Mouse (Mus musculus) midbrain, embryonic 16.5 days (tissue): Measurements from ENCODE around the gene Myom1. TPM values are rescaled to one million over a fixed set of nuclear protein-coding genes. Genes with fewer than 3 reads are reported as not detected.
A peak's percentile ranks its signal among the peaks of the same experiment; 100 is the strongest.
"Not testable (repeated sequence)": the region's sequence is repeated elsewhere in the genome, so short reads cannot be mapped to it uniquely, and the experiment has no call there.

Experiments used
- ATAC-seq: fragments of 200-750 bp; cut with Nextera tagmentation; 2 replicates; pipeline ENCODE4 v1.8.0; 2017; ENCODE audit warnings: moderate TSS enrichment
- H3K27ac ChIP-seq: fragments of 300-500 bp; sonication (generic); 2 replicates; pipeline ENCODE4 v1.5.1; 2014; ENCODE audit warnings: mild to moderate bottlenecking, low read length, mixed read lengths
- H3K27me3 ChIP-seq: fragments of 300-500 bp; sonication (generic); 2 replicates; pipeline ENCODE4 v1.6.1; 2014; ENCODE audit warnings: low read depth, low read length, mixed read lengths; ENCODE audit not compliant: control insufficient read depth, insufficient read depth
- H3K36me3 ChIP-seq: fragments of 300-500 bp; sonication (generic); 2 replicates; pipeline ENCODE4 v1.6.1; 2014; ENCODE audit warnings: mild to moderate bottlenecking, low read length, moderate library complexity, mixed read lengths; ENCODE audit not compliant: control insufficient read depth, insufficient read depth
- H3K4me1 ChIP-seq: fragments of 300-500 bp; sonication (generic); 2 replicates; pipeline ENCODE4 v1.6.1; 2014; ENCODE audit warnings: mild to moderate bottlenecking, low read length, mixed read lengths; ENCODE audit not compliant: control insufficient read depth, insufficient read depth
- H3K4me2 ChIP-seq: fragments of 300-500 bp; sonication (generic); 2 replicates; pipeline ENCODE4 v1.6.1; 2014; ENCODE audit warnings: mild to moderate bottlenecking, low read length, mixed read lengths
- H3K4me3 ChIP-seq: fragments of 300-500 bp; sonication (generic); 2 replicates; pipeline ENCODE4 v1.5.1; 2014; ENCODE audit warnings: low read depth, mild to moderate bottlenecking, low read length, moderate library complexity, mixed read lengths
- H3K9ac ChIP-seq: fragments of 300-500 bp; sonication (generic); 2 replicates; pipeline ENCODE4 v1.6.1; 2014; ENCODE audit warnings: low read depth, low read length, mixed read lengths
- H3K9me3 ChIP-seq: fragments of 300-500 bp; sonication (generic); replicated peaks from 2 replicates; pipeline ENCODE4 v1.6.1; 2014; ENCODE audit warnings: mild to moderate bottlenecking, low read length, mixed read lengths; ENCODE audit not compliant: control insufficient read depth, poor library complexity, severe bottlenecking
- WGBS: fragments of 180-500 bp; shearing (Covaris S2); extraction: QIAGEN DNeasy Blood & Tissue Kit; methylation state at CpG from one replicate; pipeline ENCODE4 v1.1.7; 2014; 5-methylcytosine and 5-hydroxymethylcytosine counted together
- polyA plus RNA-seq: library from polyadenylated mRNA; unstranded; fragments of >200 nt; fragmentation: Nextera tagmentation; extraction: Ambion mirVana; gene quantifications from 2 replicates; pipeline ENCODE4 v1.2.1, GENCODE M21; 2015

The Myom1 gene
- polyA plus RNA-seq, 1 experiment from 2014 or later: 1.4 TPM

DNA sequence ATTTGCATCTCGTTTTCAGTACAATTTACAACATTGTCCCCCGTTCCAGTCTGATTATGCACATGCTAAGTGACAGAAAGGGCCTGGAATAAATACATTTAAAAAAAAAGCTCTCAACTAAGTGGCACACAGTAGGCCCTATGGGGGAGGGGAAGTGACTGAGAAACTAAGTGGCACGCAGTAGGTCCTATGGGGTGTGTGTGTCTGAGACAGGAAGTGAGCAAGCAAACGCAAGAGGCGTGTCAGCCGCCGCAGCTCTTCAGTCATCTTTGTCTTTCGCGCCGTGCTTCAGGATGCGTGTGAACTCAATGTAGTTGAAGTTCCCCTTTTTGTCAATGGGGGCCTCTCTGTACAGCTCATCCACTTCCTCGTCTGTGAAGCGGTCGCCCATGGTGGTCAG is 28.4 kb upstream of the Myom1 start:
- H3K4me3 ChIP-seq, H3K9ac ChIP-seq, H3K4me1 ChIP-seq, ATAC-seq, H3K9me3 ChIP-seq, H3K27ac ChIP-seq, H3K27me3 ChIP-seq, H3K4me2 ChIP-seq: not testable (repeated sequence)
- peaks cover 24% of the 10 kb centered on the region for H3K36me3 ChIP-seq
- WGBS: 94% methylated on average over 14 of the region's 14 CpGs

DNA sequence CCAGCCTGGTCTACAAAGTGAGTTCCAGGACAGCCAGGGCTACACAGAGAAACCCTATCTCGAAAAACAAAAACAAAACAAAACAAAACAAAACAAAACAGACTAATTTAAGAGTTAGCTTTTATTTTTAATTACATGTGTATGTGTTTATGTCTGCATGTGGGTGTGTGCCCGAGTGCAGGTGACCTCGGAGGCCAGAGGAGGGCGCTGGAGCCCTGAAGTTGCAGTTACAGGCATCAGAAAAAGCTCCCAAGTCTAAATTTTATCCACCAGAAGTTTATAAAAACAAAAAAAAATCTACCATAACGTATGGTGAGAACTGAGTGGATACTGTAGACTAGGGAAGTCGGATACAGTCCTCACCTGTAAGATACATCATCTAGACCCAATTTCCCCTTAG is 24.6 kb upstream of the Myom1 start:
- Histone ChIP-seq H3K4me1 (no peaks in the 10 kb centered on the region), H3K27ac (no peak overlapping the region), H3K4me3 (no peak overlapping the region), H3K9me3 (no peaks in the 10 kb centered on the region), H3K9ac (no peak overlapping the region), H3K36me3 (peaks cover 29% of the 10 kb centered on the region), H3K27me3 (no peaks in the 10 kb centered on the region), H3K4me2 (no peak overlapping the region)
- ATAC-seq: no peak
- WGBS: 94% methylated on average over 6 of the region's 6 CpGs

DNA sequence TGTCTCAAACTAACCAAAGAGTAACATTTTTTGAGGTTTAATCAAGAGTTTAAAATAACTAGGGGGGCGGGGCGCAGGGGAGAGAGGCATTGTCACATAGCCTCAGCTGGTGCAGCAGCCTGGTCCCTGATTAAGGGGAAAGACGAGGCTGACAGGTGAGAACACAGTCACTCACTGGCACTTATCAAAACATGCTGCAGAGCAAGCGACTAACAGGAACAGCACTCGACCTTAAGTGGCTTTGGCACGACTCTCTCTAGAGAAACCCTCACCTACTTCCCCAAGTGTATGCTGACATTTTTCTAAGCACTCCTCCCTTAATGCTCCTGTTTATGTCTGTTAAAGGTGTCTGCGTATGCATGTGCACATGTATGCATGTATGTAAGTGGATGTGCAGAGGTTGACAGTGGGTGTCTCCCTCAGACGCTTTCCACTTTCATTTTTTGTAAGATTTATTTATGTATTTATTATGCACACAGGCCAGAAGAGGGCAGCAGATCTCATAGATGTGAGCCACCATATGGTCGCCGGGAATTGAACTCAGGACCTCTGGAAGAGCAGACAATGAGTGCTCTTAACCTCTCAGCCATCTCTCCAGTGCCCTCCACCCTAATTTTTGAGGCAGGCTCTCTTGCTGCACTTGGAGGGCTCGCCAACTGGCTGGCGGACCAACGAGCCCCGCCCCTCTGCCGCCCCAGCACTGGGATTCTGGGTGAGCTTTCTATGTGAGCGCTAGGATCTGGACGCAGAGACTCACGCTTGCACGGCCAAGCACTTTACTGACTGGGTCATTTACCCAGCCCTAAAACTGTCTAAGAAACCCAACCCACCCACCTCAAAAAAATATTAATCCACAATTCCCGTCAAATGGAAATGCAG is 22.8 kb upstream of the Myom1 start:
- no peak overlapping the region for H3K9ac ChIP-seq
- H3K4me2 ChIP-seq: no peak overlapping the region
- WGBS: 89% methylated on average over 20 of the region's 20 CpGs
- ATAC-seq: no peak
- H3K4me1 ChIP-seq: no peaks in the 10 kb centered on the region
- H3K36me3 ChIP-seq: peaks cover 24% of the 10 kb centered on the region
- no peaks in the 10 kb centered on the region for H3K27me3 ChIP-seq
- no peak overlapping the region for H3K4me3 ChIP-seq
- no peak overlapping the region for H3K27ac ChIP-seq
- no peaks in the 10 kb centered on the region for H3K9me3 ChIP-seq

DNA sequence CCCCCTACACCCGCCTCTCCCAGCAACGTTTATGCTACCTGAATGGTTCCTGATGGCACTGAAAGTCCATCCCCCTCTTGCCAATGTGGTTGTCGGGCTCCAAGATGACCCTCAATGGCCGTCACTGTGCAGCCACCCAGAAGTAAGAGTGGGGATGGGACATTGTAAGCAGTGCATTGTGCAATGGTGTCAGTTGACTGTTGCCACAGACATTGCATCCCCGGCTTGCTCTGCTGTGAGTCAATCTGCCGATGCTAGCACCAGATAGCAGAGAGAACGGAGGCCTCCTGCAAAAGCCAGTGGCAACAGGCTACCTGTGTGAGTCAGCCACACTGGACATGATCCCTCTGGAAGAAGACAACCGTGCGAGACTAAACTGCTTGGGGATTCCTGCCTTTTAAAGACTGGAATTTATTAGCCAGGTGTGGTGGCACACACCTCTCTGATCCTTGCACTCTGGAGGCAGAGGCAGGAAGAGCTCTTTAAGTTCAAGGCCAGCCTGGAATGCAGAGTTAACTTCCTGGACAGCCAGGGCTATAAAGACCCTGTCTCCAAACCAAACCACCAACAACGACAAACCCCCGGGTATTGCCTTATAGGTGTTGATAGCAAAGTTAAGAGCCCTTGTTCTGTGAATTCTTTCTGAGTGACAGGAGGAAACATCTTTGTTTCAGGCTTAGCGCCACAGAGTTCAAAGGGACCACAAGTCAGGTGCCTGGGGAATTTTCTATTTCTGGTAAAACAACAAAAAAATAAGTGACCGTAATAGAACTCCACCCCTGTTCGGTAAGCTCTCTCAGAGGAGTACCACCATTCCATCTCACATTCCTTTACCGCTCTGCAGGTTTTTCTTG is 16.7 kb upstream of the Myom1 start:
- Histone ChIP-seq H3K4me1 (peaks cover 17% of the 10 kb centered on the region), H3K4me3 (no peak overlapping the region), H3K9me3 (no peaks in the 10 kb centered on the region), H3K27ac (no peak overlapping the region), H3K27me3 (no peaks in the 10 kb centered on the region), H3K36me3 (peaks cover 10% of the 10 kb centered on the region), H3K4me2 (no peak overlapping the region), H3K9ac (no peak overlapping the region)
- no peak for ATAC-seq
- 92% methylated on average over 15 of the region's 15 CpGs for WGBS

DNA sequence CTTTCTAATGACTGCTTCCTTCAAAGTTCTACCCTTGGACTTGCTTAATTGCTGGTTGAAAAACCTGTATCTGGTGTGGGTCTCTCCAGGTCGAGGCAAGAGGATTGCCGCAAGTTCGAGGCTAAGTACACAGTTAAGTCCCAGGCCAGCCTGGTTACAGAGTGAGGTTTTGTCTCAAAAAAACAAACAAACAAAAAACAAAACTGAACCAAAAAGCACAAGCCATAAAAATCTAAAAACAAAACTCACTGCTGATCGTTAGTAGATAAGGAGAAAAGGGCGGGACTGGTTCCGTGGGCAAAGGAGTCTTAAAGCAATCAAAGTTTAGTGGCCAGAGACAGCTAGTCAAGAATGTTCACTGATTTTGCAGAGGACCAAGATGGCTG is 16.1 kb upstream of the Myom1 start:
- ATAC-seq: no peak
- Histone ChIP-seq H3K27me3 (no peaks in the 10 kb centered on the region), H3K4me3 (no peak overlapping the region), H3K4me2 (no peak overlapping the region), H3K4me1 (peaks cover 22% of the 10 kb centered on the region), H3K9ac (no peak overlapping the region), H3K9me3 (no peaks in the 10 kb centered on the region), H3K27ac (no peak overlapping the region), H3K36me3 (peaks cover 10% of the 10 kb centered on the region)
- WGBS: 93% methylated on average over 6 of the region's 6 CpGs

DNA sequence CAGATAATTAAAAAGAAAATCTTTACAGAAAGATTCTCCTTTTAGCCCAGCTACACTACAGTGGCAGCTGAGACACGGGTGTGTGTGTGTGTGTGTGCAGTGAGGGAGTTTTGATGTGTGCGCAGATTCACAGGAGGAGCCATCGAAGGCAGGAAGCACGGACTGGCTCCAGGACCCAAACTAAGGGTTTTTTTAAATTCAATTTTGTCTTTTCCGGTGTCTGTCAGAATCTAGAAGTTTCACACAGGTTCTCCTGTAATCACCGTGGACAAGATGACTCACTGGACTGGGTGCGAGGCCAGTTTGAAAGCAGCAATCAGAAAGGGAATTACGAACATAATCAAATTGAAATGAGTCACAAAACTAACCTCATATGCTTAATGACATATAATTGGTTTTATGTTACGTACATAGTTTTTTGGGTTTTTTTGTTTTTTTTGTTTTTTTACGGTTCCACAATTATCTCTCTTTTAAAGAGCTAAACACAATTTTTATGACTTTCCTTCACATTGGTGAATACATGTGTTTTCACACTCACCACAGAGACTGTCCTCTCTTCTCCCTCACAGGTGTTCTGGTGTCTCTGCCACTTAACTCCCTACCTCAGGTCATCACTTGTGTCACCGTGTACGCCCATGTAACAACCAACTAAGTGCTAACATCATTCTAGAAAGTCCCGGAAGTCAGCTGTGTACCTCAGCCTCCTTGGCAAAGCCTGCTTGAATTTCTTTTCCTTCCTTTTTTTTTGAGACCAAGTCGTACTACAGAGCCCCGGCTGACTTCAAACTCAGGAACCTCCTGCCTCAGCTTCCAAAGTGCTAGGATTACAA is 15.4 kb upstream of the Myom1 start:
- no peak overlapping the region for H3K9ac ChIP-seq
- 91% methylated on average over 15 of the region's 15 CpGs for WGBS
- H3K9me3 ChIP-seq: no peaks in the 10 kb centered on the region
- no peaks in the 10 kb centered on the region for H3K27me3 ChIP-seq
- H3K4me2 ChIP-seq: no peak overlapping the region
- H3K4me3 ChIP-seq: no peak overlapping the region
- H3K27ac ChIP-seq: no peak overlapping the region
- no peak for ATAC-seq
- peaks cover 23% of the 10 kb centered on the region for H3K4me1 ChIP-seq
- H3K36me3 ChIP-seq: peaks cover 10% of the 10 kb centered on the region

DNA sequence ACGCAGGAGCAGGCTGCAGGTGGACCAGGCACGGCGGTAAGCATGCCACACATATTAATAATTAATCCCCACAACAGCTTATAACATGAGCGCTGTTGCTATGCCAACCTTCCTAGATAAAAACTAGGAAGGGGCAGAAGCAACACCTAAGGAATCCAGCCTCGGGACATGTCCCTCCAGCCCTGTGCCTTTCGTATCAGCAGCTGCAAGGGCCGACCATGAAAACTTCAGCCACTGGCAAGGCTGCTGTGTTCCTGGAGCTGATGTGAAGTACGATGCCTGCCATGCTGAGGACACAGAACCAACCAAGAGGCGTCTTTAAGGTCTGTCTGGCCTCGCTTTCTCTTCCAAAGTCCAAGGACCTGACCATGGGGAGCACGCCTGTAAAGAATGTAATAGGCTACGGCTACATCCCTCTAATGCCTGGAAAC is 14.1 kb upstream of the Myom1 start:
- Histone ChIP-seq H3K27ac (no peak overlapping the region), H3K4me3 (no peak overlapping the region), H3K4me2 (peak overlapping the region; percentile 8; the same call in 1 of the 2 replicates), H3K4me1 (peaks cover 23% of the 10 kb centered on the region), H3K36me3 (peaks cover 4% of the 10 kb centered on the region; the same call in 1 of the 2 replicates), H3K27me3 (no peaks in the 10 kb centered on the region), H3K9me3 (no peaks in the 10 kb centered on the region), H3K9ac (no peak overlapping the region)
- 85% methylated on average over 12 of the region's 12 CpGs for WGBS
- ATAC-seq: no peak

DNA sequence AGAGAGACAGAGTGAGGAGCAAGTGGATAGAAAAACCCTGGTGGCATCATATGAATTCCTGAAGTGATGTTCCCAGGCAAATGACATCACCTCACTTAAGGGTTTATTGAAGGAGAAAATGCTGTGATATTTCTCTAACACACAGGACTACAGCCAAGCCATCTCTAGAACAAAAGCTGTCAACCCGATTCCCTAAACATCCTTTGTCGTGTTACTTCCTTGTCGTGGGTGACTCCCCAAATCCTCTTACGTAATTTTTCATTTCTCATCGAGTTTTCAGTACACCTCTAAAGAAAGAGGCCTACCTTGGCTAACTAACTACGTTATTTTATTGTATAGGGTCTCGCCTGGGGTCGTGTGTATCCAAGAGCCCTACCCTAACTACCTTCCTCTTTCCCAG is 13.0 kb upstream of the Myom1 start:
- peak overlapping the region; percentile 98 for H3K27ac ChIP-seq
- H3K36me3 ChIP-seq: peaks cover 4% of the 10 kb centered on the region; the same call in 1 of the 2 replicates
- ATAC-seq: no peak
- peak overlapping the region; percentile 92 for H3K4me3 ChIP-seq
- 46% methylated on average over 8 of the region's 8 CpGs for WGBS
- H3K9ac ChIP-seq: peak overlapping the region; percentile 95
- peaks cover 23% of the 10 kb centered on the region for H3K4me1 ChIP-seq
- no peaks in the 10 kb centered on the region for H3K27me3 ChIP-seq
- H3K9me3 ChIP-seq: no peaks in the 10 kb centered on the region
- H3K4me2 ChIP-seq: peak overlapping the region; percentile 93
